Mouse (Mus musculus): ENCODE data around the gene Cacna1a.

Gene Cacna1a

GRCm38 (mm10) chr8:84413886-84414851 is 25.9 kb downstream of the Cacna1a start:
- peak; percentile 78 to 81 for DNase-seq

GRCm38 (mm10) chr8:84414918-84415317 is 26.7 kb downstream of the Cacna1a start:
- peak in 1 of 2 experiments; percentile 48 for DNase-seq

GRCm38 (mm10) chr8:84415378-84415898 is 27.2 kb downstream of the Cacna1a start:
- DNase-seq = peak; percentile 71 to 74

- DNase-seq = peak; percentile 42 to 55
Measured at GRCm38 (mm10) chr8:84416041-84416440, 27.8 kb downstream of the Cacna1a start.

- peak; percentile 53 for DNase-seq
Measured at GRCm38 (mm10) chr8:84416915-84417314, 28.7 kb downstream of the Cacna1a start.

GRCm38 (mm10) chr8:84417840-84418239 is 29.6 kb downstream of the Cacna1a start:
- peak; percentile 76 to 77 for DNase-seq

- no peak for DNase-seq
Measured at GRCm38 (mm10) chr8:84424426-84424825, 36.2 kb downstream of the Cacna1a start.

GRCm38 (mm10) chr8:84426087-84426486 is 37.8 kb downstream of the Cacna1a start:
- no peak for DNase-seq

GRCm38 (mm10) chr8:84426582-84426981 is 38.3 kb downstream of the Cacna1a start:
- DNase-seq = peak; percentile 88 to 91

GRCm38 (mm10) chr8:84428034-84428433 is 39.8 kb downstream of the Cacna1a start:
- peak; percentile 55 for DNase-seq

- DNase-seq = no peak
Measured at GRCm38 (mm10) chr8:84429014-84429413, 40.8 kb downstream of the Cacna1a start.

GRCm38 (mm10) chr8:84429492-84429891 is 41.3 kb downstream of the Cacna1a start:
- no peak for DNase-seq

GRCm38 (mm10) chr8:84435370-84435769 is 47.1 kb downstream of the Cacna1a start:
- DNase-seq = peak in 1 of 2 experiments; percentile 50

- peak; percentile 86 to 90 for DNase-seq
Measured at GRCm38 (mm10) chr8:84439813-84440212, 51.6 kb downstream of the Cacna1a start.

- DNase-seq = peak; percentile 59 to 71
Measured at GRCm38 (mm10) chr8:84442043-84442442, 53.8 kb downstream of the Cacna1a start.

- peak; percentile 81 to 82 for DNase-seq
Measured at GRCm38 (mm10) chr8:84446571-84446991, 58.3 kb downstream of the Cacna1a start.

- DNase-seq = peak; percentile 48 to 62
Measured at GRCm38 (mm10) chr8:84454532-84454931, 66.3 kb downstream of the Cacna1a start.

- DNase-seq = no peak
Measured at GRCm38 (mm10) chr8:84458853-84459252, 70.6 kb downstream of the Cacna1a start.

- DNase-seq = peak; percentile 77 to 78
Measured at GRCm38 (mm10) chr8:84459276-84459675, 71.0 kb downstream of the Cacna1a start.

- DNase-seq = no peak
Measured at GRCm38 (mm10) chr8:84460698-84461097, 72.5 kb downstream of the Cacna1a start.

- DNase-seq = peak; percentile 88
Measured at GRCm38 (mm10) chr8:84466932-84467331, 78.7 kb downstream of the Cacna1a start.

- DNase-seq = no peak
Measured at GRCm38 (mm10) chr8:84469076-84469475, 80.8 kb downstream of the Cacna1a start.

- peak; percentile 64 to 77 for DNase-seq
Measured at GRCm38 (mm10) chr8:84471271-84471995, 83.2 kb downstream of the Cacna1a start.
